Mouse (Mus musculus): ENCODE results near the gene Dlg4. TPM values are rescaled to one million over a fixed set of nuclear protein-coding genes. Genes with fewer than 3 reads are reported as not detected.

Gene Dlg4
- polyA plus RNA-seq, 2 experiments, result 0.33 to 1.9 TPM

- H3K4me1 ChIP-seq (replicated peaks; ENCODE audit: control insufficient read depth in 2 of 2, insufficient read depth in 2 of 2, low read length in 1 of 2), result peaks cover 4 to 6% of the 10 kb centered on the region in 2 experiments; a peak in 3 of 4 replicates
- H3K9me3 ChIP-seq (ENCODE audit: control insufficient read depth, low read length), result no peaks in the 10 kb centered on the region
- 83% methylated on average over 6 of the region's 6 CpGs for WGBS (ENCODE audit: insufficient replicate concordance)
- DNase-seq (ENCODE audit: low read depth in 3 of 3, low spot score in 3 of 3) (no peak), ATAC-seq (ENCODE audit: insufficient read depth) (no peak)
- no peak overlapping the region for H3K4me3 ChIP-seq (ENCODE audit: insufficient read depth in 1 of 2, low read depth in 2 of 2, low read length in 2 of 2)
- no peak overlapping the region for H3K4me2 ChIP-seq (ENCODE audit: low read depth)
- H3K27me3 ChIP-seq (ENCODE audit: control insufficient read depth, insufficient read depth, low read length), result no peaks in the 10 kb centered on the region
- H3K36me3 ChIP-seq (replicated peaks; ENCODE audit: control insufficient read depth, insufficient read depth, low read depth), result peaks cover 25% of the 10 kb centered on the region
- H3K9ac ChIP-seq (replicated peaks), result no peak overlapping the region
- no peak for TF ChIP-seq CTCF (IDR thresholded peaks at IDR 0.05; ENCODE audit: low read depth)
- no peak for TF ChIP-seq EP300 (IDR thresholded peaks at IDR 0.05; ENCODE audit: low read depth)
- H3K27ac ChIP-seq, result no peak overlapping the region
These were observed 6.7 kb upstream of the Dlg4 start for GRCm38 (mm10) chr11:70010033-70010432.

- TF ChIP-seq CTCF (IDR thresholded peaks at IDR 0.05; ENCODE audit: low read depth), result no peak
- no peak for TF ChIP-seq EP300 (IDR thresholded peaks at IDR 0.05; ENCODE audit: low read depth)
- Histone ChIP-seq H3K4me2 (ENCODE audit: low read depth) (no peak overlapping the region), H3K4me3 (ENCODE audit: insufficient read depth in 1 of 2, low read depth in 2 of 2, low read length in 2 of 2) (no peak overlapping the region), H3K27ac (no peak overlapping the region), H3K36me3 (replicated peaks; ENCODE audit: control insufficient read depth, insufficient read depth, low read depth) (peaks cover 25% of the 10 kb centered on the region), H3K27me3 (ENCODE audit: control insufficient read depth, insufficient read depth, low read length) (no peaks in the 10 kb centered on the region), H3K9me3 (ENCODE audit: control insufficient read depth, low read length) (no peaks in the 10 kb centered on the region), H3K9ac (replicated peaks) (no peak overlapping the region), H3K4me1 (replicated peaks; ENCODE audit: control insufficient read depth in 2 of 2, insufficient read depth in 2 of 2, low read length in 1 of 2) (peaks cover 6 to 7% of the 10 kb centered on the region in 2 experiments; a peak in 3 of 4 replicates)
- DNase-seq (ENCODE audit: low read depth in 3 of 3, low spot score in 3 of 3), result no peak
- 83% methylated on average over 12 of the region's 12 CpGs for WGBS (ENCODE audit: insufficient replicate concordance)
- no peak for ATAC-seq (ENCODE audit: insufficient read depth)
These were observed 6.2 kb upstream of the Dlg4 start for GRCm38 (mm10) chr11:70010548-70010947.

- DNase-seq (ENCODE audit: low read depth in 3 of 3, low spot score in 3 of 3), result no peak
- Histone ChIP-seq H3K9me3 (ENCODE audit: control insufficient read depth, low read length) (no peaks in the 10 kb centered on the region), H3K27ac (no peak overlapping the region), H3K4me3 (ENCODE audit: insufficient read depth in 1 of 2, low read depth in 2 of 2, low read length in 2 of 2) (no peak overlapping the region), H3K4me2 (ENCODE audit: low read depth) (no peak overlapping the region), H3K9ac (replicated peaks) (no peak overlapping the region), H3K36me3 (replicated peaks; ENCODE audit: control insufficient read depth, insufficient read depth, low read depth) (peaks cover 25% of the 10 kb centered on the region), H3K4me1 (replicated peaks; ENCODE audit: control insufficient read depth in 2 of 2, insufficient read depth in 2 of 2, low read length in 1 of 2) (peaks cover 6 to 8% of the 10 kb centered on the region in 2 experiments; a peak in 3 of 4 replicates), H3K27me3 (ENCODE audit: control insufficient read depth, insufficient read depth, low read length) (no peaks in the 10 kb centered on the region)
- ATAC-seq (ENCODE audit: insufficient read depth), result no peak
- WGBS (ENCODE audit: insufficient replicate concordance), result 84% methylated on average over 10 of the region's 10 CpGs
- TF ChIP-seq CTCF (IDR thresholded peaks at IDR 0.05; ENCODE audit: low read depth) (no peak), EP300 (IDR thresholded peaks at IDR 0.05; ENCODE audit: low read depth) (no peak)
These were observed 5.8 kb upstream of the Dlg4 start for GRCm38 (mm10) chr11:70010961-70011360.

- Histone ChIP-seq H3K9ac (replicated peaks) (no peak overlapping the region), H3K36me3 (replicated peaks; ENCODE audit: control insufficient read depth, insufficient read depth, low read depth) (peaks cover 21% of the 10 kb centered on the region), H3K27me3 (ENCODE audit: control insufficient read depth, insufficient read depth, low read length) (no peaks in the 10 kb centered on the region), H3K4me3 (ENCODE audit: insufficient read depth in 1 of 2, low read depth in 2 of 2, low read length in 2 of 2) (no peak overlapping the region), H3K27ac (no peak overlapping the region), H3K9me3 (ENCODE audit: control insufficient read depth, low read length) (no peaks in the 10 kb centered on the region), H3K4me2 (ENCODE audit: low read depth) (no peak overlapping the region), H3K4me1 (replicated peaks; ENCODE audit: control insufficient read depth in 2 of 2, insufficient read depth in 2 of 2, low read length in 1 of 2) (peaks cover 7 to 8% of the 10 kb centered on the region in 2 experiments; a peak in 3 of 4 replicates)
- ATAC-seq (ENCODE audit: insufficient read depth) (no peak), DNase-seq (ENCODE audit: low read depth in 3 of 3, low spot score in 3 of 3) (no peak)
- TF ChIP-seq CTCF (IDR thresholded peaks at IDR 0.05; ENCODE audit: low read depth) (no peak), EP300 (IDR thresholded peaks at IDR 0.05; ENCODE audit: low read depth) (no peak)
- 80% methylated on average over 9 of the region's 9 CpGs for WGBS (ENCODE audit: insufficient replicate concordance)
These were observed 3.8 kb upstream of the Dlg4 start for GRCm38 (mm10) chr11:70012931-70013330.

- H3K4me1 ChIP-seq (replicated peaks; ENCODE audit: control insufficient read depth in 2 of 2, insufficient read depth in 2 of 2, low read length in 1 of 2), result peaks cover 8 to 9% of the 10 kb centered on the region in 2 experiments
- ATAC-seq (ENCODE audit: insufficient read depth) (no peak), DNase-seq (ENCODE audit: low read depth in 3 of 3, low spot score in 3 of 3) (no peak)
- no peak overlapping the region for H3K27ac ChIP-seq
- no peak overlapping the region for H3K4me2 ChIP-seq (ENCODE audit: low read depth)
- H3K36me3 ChIP-seq (replicated peaks; ENCODE audit: control insufficient read depth, insufficient read depth, low read depth), result peaks cover 21% of the 10 kb centered on the region
- H3K27me3 ChIP-seq (ENCODE audit: control insufficient read depth, insufficient read depth, low read length), result no peaks in the 10 kb centered on the region
- H3K4me3 ChIP-seq (ENCODE audit: insufficient read depth in 1 of 2, low read depth in 2 of 2, low read length in 2 of 2), result no peak overlapping the region
- 73% methylated on average over 3 of the region's 3 CpGs for WGBS (ENCODE audit: insufficient replicate concordance)
- TF ChIP-seq CTCF (IDR thresholded peaks at IDR 0.05; ENCODE audit: low read depth) (no peak), EP300 (IDR thresholded peaks at IDR 0.05; ENCODE audit: low read depth) (no peak)
- H3K9ac ChIP-seq (replicated peaks), result no peak overlapping the region
- H3K9me3 ChIP-seq (ENCODE audit: control insufficient read depth, low read length), result no peaks in the 10 kb centered on the region
These were observed 3.3 kb upstream of the Dlg4 start for GRCm38 (mm10) chr11:70013408-70013807.

All from liver, embryonic 14.5 days (tissue).